Mouse (Mus musculus) forebrain, embryonic 16.5 days (tissue): ENCODE data around the gene Kank2. TPM values are rescaled to one million over a fixed set of nuclear protein-coding genes. Genes with fewer than 3 reads are reported as not detected.

Experiments used
- ATAC-seq: fragments of 200-750 bp; cut with Nextera tagmentation; 2 replicates; pipeline ENCODE4 v1.8.0; 2017; ENCODE audit warnings: mild to moderate bottlenecking, moderate library complexity
- H3K27ac ChIP-seq: fragments of 300-500 bp; sonication (generic); 2 replicates; pipeline ENCODE4 v1.5.1; 2014; ENCODE audit warnings: low read length, control low read depth
- H3K27me3 ChIP-seq: fragments of 300-500 bp; sonication (generic); replicated peaks from 2 replicates; pipeline ENCODE4 v1.6.1; 2014; ENCODE audit warnings: low read length; ENCODE audit not compliant: control insufficient read depth, insufficient read depth
- H3K36me3 ChIP-seq: fragments of 300-500 bp; sonication (generic); 2 replicates; pipeline ENCODE4 v1.6.1; 2014; ENCODE audit not compliant: control insufficient read depth, insufficient read depth
- H3K4me1 ChIP-seq: fragments of 300-500 bp; sonication (generic); replicated peaks from 2 replicates; pipeline ENCODE4 v1.6.1; 2014; ENCODE audit warnings: low read length; ENCODE audit not compliant: control insufficient read depth, insufficient read depth
- H3K4me2 ChIP-seq: fragments of 300-500 bp; sonication (generic); 2 replicates; pipeline ENCODE4 v1.6.1; 2014; ENCODE audit warnings: mild to moderate bottlenecking, low read length, control low read depth
- H3K4me3 ChIP-seq: fragments of 300-500 bp; sonication (generic); replicated peaks from 2 replicates; pipeline ENCODE4 v1.5.1; 2014; ENCODE audit warnings: mild to moderate bottlenecking, low read length, control low read depth
- H3K9ac ChIP-seq: fragments of 300-500 bp; sonication (generic); replicated peaks from 2 replicates; pipeline ENCODE4 v1.6.1; 2014; ENCODE audit warnings: low read depth, low read length, control low read depth
- H3K9me3 ChIP-seq: fragments of 300-500 bp; sonication (generic); 2 replicates; pipeline ENCODE4 v1.6.1; 2016; ENCODE audit warnings: low read length; ENCODE audit not compliant: control insufficient read depth
- WGBS: fragments of 180-500 bp; shearing (Covaris S2); extraction: QIAGEN DNeasy Blood & Tissue Kit; methylation state at CpG from one replicate; pipeline ENCODE4 v1.1.7; 2014; 5-methylcytosine and 5-hydroxymethylcytosine counted together
- polyA plus RNA-seq: library from polyadenylated mRNA; unstranded; fragments of >200 nt; fragmentation: Nextera tagmentation; extraction: Ambion mirVana; gene quantifications from 2 replicates; pipeline ENCODE4 v1.2.1, GENCODE M21; 2015

Kank2 gene
- polyA plus RNA-seq, 1 experiment from 2014 or later: 3.2 TPM

DNA sequence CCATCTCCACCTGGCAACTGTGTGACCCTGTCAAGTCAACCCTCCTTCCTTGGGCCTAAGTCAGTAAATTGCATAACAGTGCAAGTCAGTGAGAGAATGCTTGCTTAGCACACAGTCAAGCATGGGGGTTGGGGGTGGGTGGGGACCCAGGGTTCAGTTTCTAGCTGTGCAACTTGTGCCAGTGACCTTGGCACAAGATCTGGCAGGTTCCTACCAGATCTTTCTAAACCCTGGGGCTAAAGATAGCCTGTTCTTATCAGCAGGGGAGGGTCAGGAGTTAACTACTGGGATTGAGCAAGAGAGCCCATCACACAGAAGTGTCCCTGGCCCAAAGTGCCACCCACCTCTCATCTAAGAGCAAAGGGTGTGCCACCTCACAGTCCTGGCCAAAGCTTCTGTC lies 36.4 kb downstream of the Kank2 start:
- Histone ChIP-seq H3K9ac (no peak overlapping the region), H3K27me3 (no peaks in the 10 kb centered on the region), H3K36me3 (no peaks in the 10 kb centered on the region), H3K4me3 (no peak overlapping the region), H3K27ac (no peak overlapping the region), H3K4me1 (peaks cover 14% of the 10 kb centered on the region), H3K4me2 (no peak overlapping the region), H3K9me3 (no peaks in the 10 kb centered on the region)
- no peak for ATAC-seq

DNA sequence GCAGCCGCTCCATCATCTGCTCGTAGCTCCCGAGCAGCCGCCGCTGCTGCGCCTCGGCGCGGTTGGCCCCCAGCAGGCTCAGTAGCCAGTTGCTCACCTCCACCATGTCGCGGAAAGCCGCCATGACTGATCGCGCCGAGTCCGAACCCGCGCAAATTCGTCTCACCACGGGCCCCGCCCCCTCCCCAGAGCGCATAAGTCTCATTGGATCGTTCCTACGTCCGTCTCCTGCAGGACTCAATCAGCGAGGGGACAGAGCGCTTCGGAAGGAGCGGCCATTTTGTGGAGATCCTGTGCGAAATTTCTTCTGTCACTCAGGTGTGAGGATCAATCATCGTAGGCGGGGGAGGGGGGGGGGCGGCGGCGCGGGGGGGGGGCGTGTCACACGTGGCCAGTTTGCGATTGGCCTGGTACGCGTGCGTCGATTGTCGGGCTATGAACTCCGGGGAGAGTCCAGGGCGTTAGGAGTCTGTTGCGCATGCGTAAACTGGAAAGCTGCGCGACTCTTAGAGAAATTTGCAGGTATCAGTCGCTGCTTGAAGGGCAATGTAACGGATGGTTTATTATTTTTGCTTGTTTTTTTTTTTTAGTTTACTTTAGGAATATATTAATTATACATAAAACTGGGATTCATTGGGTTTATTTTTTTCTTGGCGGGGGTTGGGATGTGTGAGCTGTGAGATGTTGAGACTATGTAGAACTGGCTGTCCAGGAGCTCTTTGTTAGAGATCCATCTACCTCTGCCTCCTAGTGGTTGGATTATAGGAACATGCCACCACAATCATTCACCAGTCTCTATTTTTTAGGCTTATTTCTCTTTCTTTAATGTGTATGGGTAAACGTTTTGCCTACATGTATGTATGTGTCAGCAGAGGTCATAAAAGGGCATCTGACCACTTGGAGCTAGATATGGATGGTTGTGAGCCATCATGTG lies 38.1 kb downstream of the Kank2 start, which contains the start of gene Spc24:
Gene Spc24 (minus strand): TSS at position 149 of the 934 bp plus-strand sequence.
- Histone ChIP-seq H3K27ac (peak within 1 kb of the TSS; percentile 81), H3K4me2 (peak within 1 kb of the TSS; percentile 63), H3K9me3 (no peaks in the 10 kb centered on the region), H3K27me3 (no peaks in the 10 kb centered on the region), H3K4me1 (peaks cover 14% of the 10 kb centered on the region), H3K4me3 (peak within 1 kb of the TSS; percentile 77), H3K9ac (peak within 1 kb of the TSS; percentile 69), H3K36me3 (no peaks in the 10 kb centered on the region)
- under 1% methylated on average over 48 of the region's 54 CpGs for WGBS
- peak; percentile 97 for ATAC-seq

DNA sequence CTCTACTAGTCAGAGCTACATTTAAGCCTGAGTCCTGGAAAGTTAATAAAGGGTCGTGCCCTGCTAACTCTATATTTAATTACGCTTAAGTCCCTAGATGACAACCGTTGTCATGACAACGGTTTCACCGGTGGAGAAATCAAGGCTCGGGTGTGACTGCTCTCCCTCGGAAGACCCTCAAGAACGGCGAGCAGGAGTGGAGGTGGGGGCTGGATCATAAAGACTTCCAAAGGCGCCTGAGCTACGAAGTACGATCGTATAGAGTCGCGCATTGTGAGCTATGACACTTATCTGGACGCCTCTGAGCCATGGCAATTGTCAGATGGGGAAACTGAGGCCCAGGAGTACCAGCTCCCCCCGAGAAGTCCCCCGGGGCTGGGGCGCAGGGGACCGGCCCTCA lies 38.8 kb downstream of the Kank2 start:
- under 1% methylated on average over 20 of the region's 20 CpGs for WGBS
- Histone ChIP-seq H3K27me3 (no peaks in the 10 kb centered on the region), H3K4me2 (peak overlapping the region; percentile 63), H3K36me3 (no peaks in the 10 kb centered on the region), H3K9me3 (no peaks in the 10 kb centered on the region), H3K4me3 (peak overlapping the region; percentile 77), H3K9ac (peak overlapping the region; percentile 69), H3K27ac (no peak overlapping the region), H3K4me1 (peaks cover 14% of the 10 kb centered on the region)
- ATAC-seq: peak; percentile 0; the same call in 1 of the 2 replicates

DNA sequence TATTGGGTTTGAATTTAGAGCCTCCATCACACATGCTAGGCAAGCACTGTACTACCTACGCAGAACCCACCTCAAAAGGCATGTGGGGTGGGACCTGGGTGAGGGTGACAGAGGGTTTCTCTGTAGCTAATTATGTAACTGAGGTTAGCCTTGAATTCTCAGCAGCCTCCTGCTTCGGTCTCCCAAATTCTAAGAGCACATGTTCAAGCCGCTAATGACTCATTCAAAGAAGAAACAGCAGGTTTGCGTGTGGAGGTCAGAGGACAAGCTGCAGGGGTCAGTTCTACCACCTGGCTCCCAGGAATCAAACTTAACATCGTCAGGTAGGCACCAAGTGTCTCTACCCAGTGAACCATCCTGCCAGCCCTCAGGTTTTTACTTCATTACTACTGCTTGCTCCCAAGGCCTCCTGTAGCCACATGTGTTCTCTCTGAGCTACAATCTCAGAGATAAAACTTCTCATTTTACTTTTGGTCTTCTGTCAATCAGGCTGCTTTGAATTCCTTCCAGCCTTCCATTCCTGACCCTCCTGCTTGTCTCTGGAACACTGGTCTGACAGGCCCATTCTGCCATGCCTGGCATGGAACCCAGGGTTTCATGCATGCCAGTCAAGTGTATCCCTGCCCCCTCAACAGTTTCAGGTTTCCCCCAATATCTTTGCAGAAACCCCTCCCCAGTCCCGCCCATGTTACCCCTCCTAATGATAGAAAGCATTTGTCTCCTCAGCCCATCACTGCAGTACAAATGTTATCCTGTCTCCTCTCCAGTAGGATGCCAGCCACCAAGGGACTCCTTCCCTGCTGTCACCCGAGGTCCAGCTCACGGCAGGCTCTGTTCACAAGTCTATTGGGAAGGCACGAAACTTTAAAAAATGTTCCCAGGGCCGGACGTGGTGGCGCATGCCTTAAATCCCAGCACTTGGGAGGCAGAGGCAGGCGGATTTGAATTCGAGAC lies 39.7 kb downstream of the Kank2 start:
- H3K4me3 ChIP-seq: peak overlapping the region; percentile 77
- no peak overlapping the region for H3K27ac ChIP-seq
- no peak for ATAC-seq
- H3K4me1 ChIP-seq: peaks cover 14% of the 10 kb centered on the region
- WGBS: 53% methylated on average over 14 of the region's 14 CpGs
- H3K4me2 ChIP-seq: peak overlapping the region; percentile 63
- H3K27me3 ChIP-seq: no peaks in the 10 kb centered on the region
- no peak overlapping the region for H3K9ac ChIP-seq
- H3K9me3 ChIP-seq: no peaks in the 10 kb centered on the region
- H3K36me3 ChIP-seq: no peaks in the 10 kb centered on the region

DNA sequence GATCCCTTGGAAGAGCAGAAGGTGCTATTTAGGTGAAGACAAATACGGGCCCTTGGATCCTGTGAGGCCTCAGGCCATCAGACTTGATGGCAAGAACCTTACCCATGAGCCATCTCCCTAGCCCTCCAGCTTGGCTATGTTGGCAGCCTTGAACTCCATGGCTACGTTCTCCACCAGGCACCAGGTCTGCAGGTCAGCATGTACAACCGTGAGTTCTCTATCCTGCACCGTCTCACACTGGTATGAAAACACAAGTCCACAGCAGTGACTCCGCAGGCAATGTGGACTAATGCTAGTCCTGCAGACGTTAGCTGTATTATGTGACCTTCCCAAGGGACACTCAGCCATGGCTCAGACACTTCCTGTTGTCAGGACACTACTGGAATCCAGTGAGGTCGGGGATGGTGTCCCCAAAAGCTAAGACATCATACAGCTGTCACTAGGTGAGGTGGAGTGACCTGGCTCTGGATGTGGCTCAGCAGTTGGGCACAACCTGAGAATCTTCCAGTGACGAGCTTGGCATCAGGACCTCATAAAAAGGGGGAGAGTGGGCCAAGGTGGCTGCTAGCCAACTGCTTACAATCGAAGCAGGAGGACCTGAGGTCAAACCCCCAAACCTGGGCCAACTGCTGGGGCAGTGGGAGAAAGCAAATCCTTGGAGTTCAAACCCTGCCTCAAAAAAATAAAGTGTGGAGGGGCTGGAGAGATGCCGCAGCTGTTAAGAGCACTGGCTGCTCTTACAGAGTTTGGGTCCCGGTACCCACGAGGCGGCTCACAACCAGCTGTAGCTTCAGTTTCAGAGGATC lies 43.8 kb downstream of the Kank2 start:
- H3K4me3 ChIP-seq: no peak overlapping the region
- no peaks in the 10 kb centered on the region for H3K36me3 ChIP-seq
- H3K9ac ChIP-seq: no peak overlapping the region
- H3K4me2 ChIP-seq: no peak overlapping the region
- H3K9me3 ChIP-seq: no peaks in the 10 kb centered on the region
- peaks cover 9% of the 10 kb centered on the region for H3K4me1 ChIP-seq
- no peak overlapping the region for H3K27ac ChIP-seq
- no peaks in the 10 kb centered on the region for H3K27me3 ChIP-seq
- no peak for ATAC-seq
- 77% methylated on average over 13 of the region's 13 CpGs for WGBS

DNA sequence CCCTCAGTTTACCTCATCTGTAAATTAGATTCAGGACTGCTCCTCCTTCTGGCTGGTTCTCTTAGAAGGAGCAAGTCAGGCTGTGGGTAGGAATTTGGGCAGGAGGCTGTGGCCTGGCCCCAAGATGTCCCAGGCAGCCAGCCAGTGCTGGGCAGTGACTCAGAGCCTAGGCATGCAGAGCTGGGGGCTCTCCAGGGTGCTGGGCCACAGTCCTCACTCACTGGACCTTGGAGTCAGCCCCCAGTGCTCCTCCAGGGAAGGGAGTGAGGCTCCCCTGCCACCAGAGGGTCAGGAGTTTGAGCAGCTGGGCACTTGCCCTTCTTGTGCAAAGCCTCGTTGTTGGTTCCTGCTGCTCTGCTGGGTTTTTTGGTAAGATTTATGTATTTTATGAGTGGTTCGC lies 44.5 kb downstream of the Kank2 start:
- H3K27me3 ChIP-seq: no peaks in the 10 kb centered on the region
- no peak overlapping the region for H3K4me3 ChIP-seq
- H3K4me1 ChIP-seq: peaks cover 3% of the 10 kb centered on the region; the same call in 1 of the 2 replicates
- ATAC-seq: no peak
- no peak overlapping the region for H3K4me2 ChIP-seq
- no peak overlapping the region for H3K27ac ChIP-seq
- 91% methylated on average over 2 of the region's 2 CpGs for WGBS
- H3K9ac ChIP-seq: no peak overlapping the region
- H3K36me3 ChIP-seq: peaks cover under 1% of the 10 kb centered on the region; the same call in 1 of the 2 replicates
- no peaks in the 10 kb centered on the region for H3K9me3 ChIP-seq

DNA sequence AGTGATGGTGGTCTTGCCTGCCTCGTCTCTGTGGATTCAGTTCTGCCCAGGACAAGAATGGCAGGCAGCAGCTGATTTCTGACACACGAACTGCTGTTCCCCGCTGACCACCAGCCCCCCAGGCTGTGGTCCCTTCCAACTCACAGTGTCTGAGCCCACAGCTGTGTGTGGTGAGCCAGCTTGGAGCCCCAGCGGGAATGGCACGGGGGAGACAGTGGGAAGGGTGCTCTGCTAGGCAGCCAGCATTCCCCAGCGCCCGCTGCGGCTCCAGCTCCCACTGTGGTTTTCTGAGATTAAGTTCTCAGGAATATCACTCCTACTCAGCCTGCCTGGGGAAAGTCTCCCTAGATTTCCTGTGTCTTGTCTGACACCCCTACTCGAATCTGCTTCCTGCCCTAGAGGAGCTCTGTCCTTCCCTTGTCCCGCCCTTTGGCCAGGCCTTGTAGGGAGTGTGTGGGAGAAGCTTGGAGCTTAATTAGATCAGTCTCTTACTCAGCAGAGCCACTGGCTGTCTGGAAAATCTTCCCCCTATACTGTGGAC lies 46.2 kb downstream of the Kank2 start:
- Histone ChIP-seq H3K4me2 (no peak overlapping the region), H3K4me3 (no peak overlapping the region), H3K9me3 (no peaks in the 10 kb centered on the region), H3K36me3 (peaks cover 11% of the 10 kb centered on the region; the same call in 1 of the 2 replicates), H3K9ac (no peak overlapping the region), H3K27ac (no peak overlapping the region), H3K4me1 (peaks cover 7% of the 10 kb centered on the region), H3K27me3 (no peaks in the 10 kb centered on the region)
- WGBS: 66% methylated on average over 10 of the region's 10 CpGs
- ATAC-seq: no peak

DNA sequence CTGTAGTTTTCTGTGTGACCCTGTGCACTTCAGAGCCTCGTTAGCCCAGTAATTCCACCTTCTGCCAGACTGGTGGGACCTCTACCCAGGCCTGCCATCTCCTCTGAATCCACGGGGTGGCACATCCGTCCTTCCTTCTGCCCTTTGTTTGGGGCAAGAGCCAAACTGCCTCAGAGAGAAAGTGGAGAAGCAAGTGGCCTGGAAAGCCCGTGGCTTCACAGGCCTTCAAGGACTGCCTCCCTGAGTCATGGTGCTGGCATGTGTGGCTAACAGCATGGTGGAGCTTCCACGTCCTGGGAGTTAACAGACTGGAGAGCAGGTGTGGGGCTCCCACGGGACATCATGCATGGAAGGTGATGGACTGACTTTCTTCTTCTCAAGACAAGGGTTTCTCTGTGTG lies 47.2 kb downstream of the Kank2 start:
- H3K36me3 ChIP-seq: peaks cover 16% of the 10 kb centered on the region; the same call in 1 of the 2 replicates
- WGBS: 47% methylated on average over 6 of the region's 6 CpGs
- H3K4me1 ChIP-seq: peaks cover 7% of the 10 kb centered on the region
- H3K4me3 ChIP-seq: no peak overlapping the region
- no peak overlapping the region for H3K27ac ChIP-seq
- H3K27me3 ChIP-seq: no peaks in the 10 kb centered on the region
- no peak for ATAC-seq
- no peak overlapping the region for H3K9ac ChIP-seq
- no peaks in the 10 kb centered on the region for H3K9me3 ChIP-seq
- H3K4me2 ChIP-seq: no peak overlapping the region
